Mouse (Mus musculus): ENCODE measurements at regions not wholly inside any gene's neighbourhood (a gene's known extent, or its start where the extent isn't known, plus 50 kb on each side); places are given as distances from the start of the nearest gene placed in this dataset.

GRCm38 (mm10) chr2:45170272-45170671 is 53.1 kb upstream of the Zeb2 start:
- no peak for ATAC-seq

- ATAC-seq, result no peak
Observed at GRCm38 (mm10) chr2:45169429-45170070, 52.4 kb upstream of the Zeb2 start.

- ATAC-seq, result no peak
Observed at GRCm38 (mm10) chr2:45168606-45169005, 51.4 kb upstream of the Zeb2 start.

Data from CD4-positive, CD25-positive, alpha-beta regulatory T cell, adult 4 months (primary cell).